Mouse (Mus musculus) megakaryocyte, embryonic 14.5 days (primary cell): ENCODE data around the gene Atp6v0a1.

Source experiments
- FLI1 ChIP-seq: IDR thresholded peaks from 2 replicates; pipeline ENCODE4 v1.6.1; 2012; ENCODE audit warnings: low read length, inconsistent platforms, mixed read lengths
- GATA1 ChIP-seq: IDR thresholded peaks from 3 replicates; pipeline ENCODE4 v1.6.1; 2012; ENCODE audit warnings: mixed read lengths, low read length, inconsistent platforms, borderline replicate concordance

DNA sequence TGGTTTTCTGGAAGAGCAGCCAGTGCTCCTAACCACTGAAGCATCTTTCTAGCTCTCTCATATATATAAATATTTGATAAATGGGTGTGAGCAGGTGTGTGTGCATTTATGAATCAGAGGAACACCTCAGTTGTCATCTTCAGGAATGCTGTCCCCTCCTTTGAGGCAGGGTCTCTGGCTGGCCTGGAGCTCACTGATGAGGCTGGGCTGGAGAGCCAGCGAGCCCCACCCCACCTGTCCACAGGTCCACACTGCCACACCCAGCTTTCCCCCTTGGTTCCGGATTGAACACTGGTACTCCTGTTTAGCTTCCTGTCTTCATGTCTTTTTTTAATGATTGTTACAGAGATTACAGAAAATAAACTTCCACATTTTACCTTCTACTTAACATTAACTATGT is 15.8 kb upstream of the Atp6v0a1 start:
- no peak for TF ChIP-seq GATA1
- no peak for TF ChIP-seq FLI1
